14 mouse cellular contexts compared by ENCODE assay signal in the genomic region with DNA sequence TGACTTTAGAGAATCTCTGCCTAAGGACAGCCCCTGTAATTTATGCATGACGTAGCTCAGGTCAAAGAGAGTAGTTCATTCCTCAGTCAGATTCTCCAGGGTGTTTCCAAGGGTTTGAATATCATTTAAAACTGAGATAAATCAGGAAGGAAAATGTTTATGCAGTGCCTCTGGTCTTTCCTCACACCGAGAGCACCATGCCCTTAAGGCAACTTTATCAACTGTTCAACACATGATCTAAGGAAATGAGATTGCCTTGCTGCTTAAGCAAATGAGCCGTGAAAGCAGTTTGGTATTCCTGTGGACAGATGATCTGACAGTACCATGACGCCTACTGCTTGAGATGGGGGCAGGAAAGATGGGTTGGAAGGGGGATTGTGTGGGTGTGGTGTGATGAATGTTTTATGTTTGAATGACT.
DNase-seq lines count a peak whose midpoint lies in the region; ATAC-seq lines count a peak whose summit lies in the region.
"Had no signal": no experiment of that assay in that cellular context is flagged by ENCODE, and none has a peak within 500 bp of the region (broad histone marks: within the 10 kb centered on the region; RNA-seq: fewer than 3 reads in every experiment).

No protein-coding gene starts in this region.

- no peak overlapping the region for H3K27ac ChIP-seq in embryonic facial prominence, embryonic 11.5 days (replicated peaks; ENCODE audit: low read depth, low read length)
- H3K27ac ChIP-seq in embryonic facial prominence, embryonic 10.5 days (replicated peaks): no peak overlapping the region
- H3K27ac ChIP-seq in midbrain, embryonic 12.5 days (replicated peaks): no peak overlapping the region
- H3K27ac ChIP-seq: macrophage had no signal

- H3K4me2 ChIP-seq in embryonic facial prominence, embryonic 11.5 days (ENCODE audit: low read depth, low read length): no peak overlapping the region
- no peak overlapping the region for H3K4me2 ChIP-seq in midbrain, embryonic 12.5 days (replicated peaks)
- H3K4me2 ChIP-seq: liver, embryonic 11.5 days had no signal

- H3K9me3 ChIP-seq in embryonic facial prominence, embryonic 11.5 days (replicated peaks; ENCODE audit: control insufficient read depth, low read length): no peaks in the 10 kb centered on the region
- no peaks in the 10 kb centered on the region for H3K9me3 ChIP-seq in embryonic facial prominence, embryonic 10.5 days
- no peaks in the 10 kb centered on the region for H3K9me3 ChIP-seq in midbrain, embryonic 12.5 days

- H3K36me3 ChIP-seq in embryonic facial prominence, embryonic 11.5 days (replicated peaks; ENCODE audit: control insufficient read depth, insufficient read depth, low read depth, low read length): no peaks in the 10 kb centered on the region
- no peaks in the 10 kb centered on the region for H3K36me3 ChIP-seq in embryonic facial prominence, embryonic 10.5 days (replicated peaks)
- no peaks in the 10 kb centered on the region for H3K36me3 ChIP-seq in midbrain, embryonic 12.5 days

- no peak overlapping the region for H3K4me3 ChIP-seq in embryonic facial prominence, embryonic 11.5 days (ENCODE audit: low read depth, low read length)
- no peak overlapping the region for H3K4me3 ChIP-seq in embryonic facial prominence, embryonic 10.5 days
- H3K4me3 ChIP-seq in midbrain, embryonic 12.5 days: no peak overlapping the region

- H3K4me1 ChIP-seq in embryonic facial prominence, embryonic 11.5 days (ENCODE audit: control insufficient read depth, insufficient read depth, low read length): no peaks in the 10 kb centered on the region
- H3K4me1 ChIP-seq in embryonic facial prominence, embryonic 10.5 days: peaks cover 14% of the 10 kb centered on the region
- H3K4me1 ChIP-seq in midbrain, embryonic 12.5 days: peaks cover 3% of the 10 kb centered on the region; the same call in 1 of the 2 replicates

- WGBS in embryonic facial prominence, embryonic 11.5 days: 19% methylated on average over 4 of the region's 4 CpGs
- WGBS in embryonic facial prominence, embryonic 10.5 days: 30% methylated on average over 4 of the region's 4 CpGs
- 21% methylated on average over 4 of the region's 4 CpGs for WGBS in midbrain, embryonic 12.5 days

- peak; percentile 14 for DNase-seq in embryonic facial prominence, embryonic 11.5 days (ENCODE audit: low spot score)
- no peak for DNase-seq in embryonic facial prominence, embryonic 10.5 days (ENCODE audit: low spot score)
- DNase-seq in layer of hippocampus, adult 18-20 months (ENCODE audit: low spot score in 2 of 2): peak; percentile 50 to 82
- DNase-seq in layer of hippocampus, postnatal 10 days (ENCODE audit: low spot score in 2 of 2): no peak
- peak; percentile 9 to 21 for DNase-seq in frontal cortex, postnatal 10 days (ENCODE audit: low spot score in 2 of 2)
- DNase-seq in adipocyte (ENCODE audit: low spot score): no peak
- DNase-seq in adrenal gland, adult 18-20 months (ENCODE audit: low spot score in 2 of 2): no peak
- DNase-seq: gastrocnemius, postnatal 14 days; kidney, postnatal 36 days; thymus, postnatal 14 days had no signal

- no peak for ATAC-seq in embryonic facial prominence, embryonic 11.5 days (replicated peaks; ENCODE audit: insufficient number of reproducible peaks, low FRiP score, low TSS enrichment, low read depth)
- peak; percentile 64 for ATAC-seq in midbrain, embryonic 12.5 days (ENCODE audit: low FRiP score, low read depth)
- ATAC-seq: activated CD4-positive, CD25-positive, alpha-beta regulatory T cell, adult 4 months had no signal

- H3K9ac ChIP-seq in embryonic facial prominence, embryonic 11.5 days (replicated peaks; ENCODE audit: low read length): no peak overlapping the region
- no peak overlapping the region for H3K9ac ChIP-seq in midbrain, embryonic 12.5 days (replicated peaks)

- H3K27me3 ChIP-seq in embryonic facial prominence, embryonic 11.5 days (ENCODE audit: control insufficient read depth, insufficient read depth, low read length): no peaks in the 10 kb centered on the region
- H3K27me3 ChIP-seq in embryonic facial prominence, embryonic 10.5 days (replicated peaks; ENCODE audit: low read depth, poor library complexity, severe bottlenecking): no peaks in the 10 kb centered on the region
- H3K27me3 ChIP-seq in midbrain, embryonic 12.5 days: no peaks in the 10 kb centered on the region

Comparison
In these comparisons a context has a peak if more than half of its experiments do, and no peak if none do; other contexts are left out.
1. DNase-seq: peak in embryonic facial prominence, embryonic 11.5 days (single experiment), layer of hippocampus, adult 18-20 months (2 of 2) and frontal cortex, postnatal 10 days (2 of 2); none in embryonic facial prominence, embryonic 10.5 days (single experiment), layer of hippocampus, postnatal 10 days (0 of 2), adipocyte (single experiment) and adrenal gland, adult 18-20 months (0 of 2).